Mouse (Mus musculus) mature B cell (primary cell): Measurements from ENCODE around the gene Vps35.

ENCODE experiments used
- in situ Hi-C: fragments of 300-500 bp; cut with MboI; formaldehyde crosslinking; loops from 2 replicates; pipeline ENCODE4 v1.14.3; 2019

The Vps35 gene

GRCm38 (mm10) chr8:85299434-85300077 lies at the start of gene Vps35, which contains the start of gene Orc6:
Vps35 (minus strand) TSS chr8:85299802.
Orc6 (plus strand) TSS chr8:85299632.
- in situ Hi-C loops, result loop anchor here (25.0 kb wide), 2 partner anchors 212 to 337 kb away; partner anchors contain the start of genes Gm49661, Man2b1, Prdx2 and Rnaseh2a

GRCm38 (mm10) chr8:85339871-85340573 lies 40.4 kb upstream of the Vps35 start:
- in situ Hi-C loops, result no loop called here

GRCm38 (mm10) chr8:85337681-85338080 lies 38.1 kb upstream of the Vps35 start:
- in situ Hi-C loops, result no loop called here

GRCm38 (mm10) chr8:85336211-85336933 lies 36.8 kb upstream of the Vps35 start:
- in situ Hi-C loops, result no loop called here

GRCm38 (mm10) chr8:85335105-85335504 lies 35.5 kb upstream of the Vps35 start:
- in situ Hi-C loops, result no loop called here

GRCm38 (mm10) chr8:85329506-85329905 lies 29.9 kb upstream of the Vps35 start:
- in situ Hi-C loops, result no loop called here

GRCm38 (mm10) chr8:85327036-85327435 lies 27.4 kb upstream of the Vps35 start:
- in situ Hi-C loops, result no loop called here

- in situ Hi-C loops, result no loop called here
These were observed 23.5 kb upstream of the Vps35 start for GRCm38 (mm10) chr8:85323084-85323483.

GRCm38 (mm10) chr8:85321981-85322380 lies 22.4 kb upstream of the Vps35 start:
- in situ Hi-C loops, result no loop called here

GRCm38 (mm10) chr8:85318534-85318933 lies 18.9 kb upstream of the Vps35 start:
- in situ Hi-C loops, result no loop called here

GRCm38 (mm10) chr8:85313036-85313435 lies 13.4 kb upstream of the Vps35 start:
- in situ Hi-C loops, result no loop called here

- in situ Hi-C loops, result no loop called here
These were observed 12.1 kb upstream of the Vps35 start for GRCm38 (mm10) chr8:85311743-85312142.

- in situ Hi-C loops, result no loop called here
These were observed 9.0 kb upstream of the Vps35 start for GRCm38 (mm10) chr8:85308564-85308963.

- in situ Hi-C loops, result no loop called here
These were observed 3.9 kb upstream of the Vps35 start for GRCm38 (mm10) chr8:85303531-85303930.

GRCm38 (mm10) chr8:85302931-85303330 lies 3.3 kb upstream of the Vps35 start:
- in situ Hi-C loops, result no loop called here

- in situ Hi-C loops, result no loop called here
These were observed 2.3 kb upstream of the Vps35 start for GRCm38 (mm10) chr8:85301941-85302340.

- in situ Hi-C loops, result loop anchor here (25.0 kb wide), 2 partner anchors 212 to 337 kb away; partner anchors contain the start of genes Gm49661, Man2b1, Prdx2 and Rnaseh2a
These were observed 785 bp downstream of the Vps35 start for GRCm38 (mm10) chr8:85298600-85299433.

- in situ Hi-C loops, result loop anchor here (25.0 kb wide), 2 partner anchors 200 to 325 kb away; partner anchors contain the start of genes Gm49661, Man2b1, Prdx2 and Rnaseh2a
These were observed 12.8 kb downstream of the Vps35 start for GRCm38 (mm10) chr8:85286846-85287245.

GRCm38 (mm10) chr8:85227297-85227696 lies 72.3 kb downstream of the Vps35 start:
- in situ Hi-C loops, result no loop called here

GRCm38 (mm10) chr8:85225688-85226087 lies 73.9 kb downstream of the Vps35 start, which contains the start of gene Olfr371:
Olfr371 (plus strand) TSS chr8:85225988.
- in situ Hi-C loops, result no loop called here

GRCm38 (mm10) chr8:85220992-85221391 lies 78.6 kb downstream of the Vps35 start:
- in situ Hi-C loops, result no loop called here
